Mouse (Mus musculus) kidney, postnatal 25 days (tissue): ENCODE measurements around the gene Cnot11.
"Not testable (repeated sequence)": the region's sequence is repeated elsewhere in the genome, so short reads cannot be mapped to it uniquely, and the experiment has no call there.

Source experiments
- DNase-seq, 2 experiments: peaks; one replicate each; pipeline ENCODE4 v3.0.0; 2021; ENCODE audit warnings: mixed read lengths in 2 of 2

The Cnot11 gene

GRCm38 (mm10) chr1:39581215-39581614, 46.4 kb downstream of the Cnot11 start:
- DNase-seq, result no peak

- DNase-seq, result no peak
Measured at GRCm38 (mm10) chr1:39583173-39583572, 48.4 kb downstream of the Cnot11 start.

DNA sequence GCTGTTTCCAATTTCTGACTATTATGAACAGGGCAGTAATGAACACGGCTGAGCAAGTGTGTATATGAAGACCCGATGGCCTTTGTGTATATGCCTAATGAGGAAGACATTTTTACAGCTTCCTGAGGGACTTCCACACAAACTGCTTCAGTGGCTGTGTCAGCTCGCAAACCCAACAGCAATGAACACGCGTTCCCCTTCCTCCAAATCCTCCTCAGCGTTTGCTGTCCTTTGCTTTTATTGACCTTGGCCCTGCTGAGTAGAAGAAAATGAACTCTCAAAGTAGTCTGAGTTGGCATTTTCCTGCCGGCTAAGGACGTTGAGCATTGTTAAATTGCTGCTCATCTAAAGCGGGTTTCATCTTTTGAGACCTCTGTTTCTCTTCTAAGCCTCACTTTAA, 50.6 kb downstream of the Cnot11 start:
- DNase-seq, result no peak

DNA sequence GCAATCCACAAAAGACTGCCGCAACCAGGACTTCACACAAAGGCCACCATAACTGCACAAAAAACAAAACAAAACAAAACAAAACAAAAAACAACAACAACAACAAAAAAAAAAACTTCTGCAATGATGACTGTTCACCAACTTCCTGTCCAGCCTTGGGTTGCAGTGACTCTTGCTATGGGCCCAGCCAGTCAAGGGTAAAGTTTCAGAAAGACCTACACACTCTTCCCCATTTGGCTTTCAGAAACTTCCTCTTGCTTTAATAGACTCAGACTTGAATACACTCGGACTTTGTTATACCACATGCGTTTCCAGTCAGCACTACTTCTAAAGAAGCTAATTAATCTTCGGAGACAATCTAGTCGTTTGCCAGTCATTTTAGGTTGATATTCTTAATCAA, 55.4 kb downstream of the Cnot11 start:
- no peak for DNase-seq

DNA sequence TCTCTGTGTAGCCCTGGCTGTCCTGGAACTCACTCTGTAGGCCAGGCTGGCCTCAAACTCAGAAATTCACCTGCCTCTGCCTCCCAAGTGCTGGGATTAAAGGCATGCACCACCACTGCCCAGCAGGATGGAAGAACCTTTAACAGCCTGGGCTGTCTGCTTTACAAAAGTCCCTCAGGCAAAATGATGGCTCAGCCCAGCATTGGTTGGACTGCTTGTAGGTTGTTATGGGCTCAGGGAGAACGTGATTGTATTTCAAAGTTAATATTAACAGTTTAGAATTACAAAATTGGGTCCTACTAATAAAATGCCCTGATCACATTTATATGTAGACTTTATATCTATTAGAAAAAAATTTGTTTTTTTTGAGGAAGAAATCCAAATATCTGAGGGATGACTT, 56.8 kb downstream of the Cnot11 start:
- DNase-seq, result not testable (repeated sequence)

- peak; percentile 60 to 74 for DNase-seq
Measured at GRCm38 (mm10) chr1:39592090-39592489, 57.3 kb downstream of the Cnot11 start.

GRCm38 (mm10) chr1:39593836-39594235, 59.0 kb downstream of the Cnot11 start:
- peak in 1 of 2 experiments; percentile 36 for DNase-seq
